Mouse (Mus musculus): ENCODE results near the gene Usp4. TPM values are rescaled to one million over a fixed set of nuclear protein-coding genes. Genes with fewer than 3 reads are reported as not detected.

The Usp4 gene
- polyA plus RNA-seq, 1 experiment from 2014 or later: 127 TPM

DNA sequence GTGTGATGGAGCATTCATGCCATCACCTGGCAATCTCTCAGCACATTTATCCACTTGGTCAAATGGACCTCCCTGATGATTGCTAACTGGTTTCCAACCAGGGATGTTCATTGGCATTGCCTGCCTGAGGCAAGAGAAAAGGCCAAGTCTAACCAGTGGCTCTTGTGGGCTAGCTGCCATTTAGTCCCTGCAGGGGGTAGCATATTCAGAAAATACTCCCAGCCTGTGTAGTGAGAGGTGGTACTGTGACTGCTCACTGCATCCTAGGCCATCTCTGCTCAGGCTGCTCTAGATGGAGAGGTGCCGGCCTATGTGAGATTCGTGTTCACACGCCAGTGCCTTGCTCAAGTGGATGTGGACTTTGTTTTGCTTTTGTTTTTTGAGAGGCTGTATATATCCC lies 50.7 kb downstream of the Usp4 start:
- Histone ChIP-seq H3K27me3 (replicated peaks; ENCODE audit: low read depth, poor library complexity, severe bottlenecking) (no peaks in the 10 kb centered on the region), H3K9me3 (no peaks in the 10 kb centered on the region), H3K36me3 (replicated peaks) (peaks cover 13% of the 10 kb centered on the region), H3K4me1 (no peaks in the 10 kb centered on the region; the same call in 1 of the 2 replicates), H3K27ac (replicated peaks) (no peak overlapping the region), H3K4me3 (no peak overlapping the region)
- DNase-seq (ENCODE audit: low spot score): no peak
- WGBS: 86% methylated on average over 3 of the region's 3 CpGs

DNA sequence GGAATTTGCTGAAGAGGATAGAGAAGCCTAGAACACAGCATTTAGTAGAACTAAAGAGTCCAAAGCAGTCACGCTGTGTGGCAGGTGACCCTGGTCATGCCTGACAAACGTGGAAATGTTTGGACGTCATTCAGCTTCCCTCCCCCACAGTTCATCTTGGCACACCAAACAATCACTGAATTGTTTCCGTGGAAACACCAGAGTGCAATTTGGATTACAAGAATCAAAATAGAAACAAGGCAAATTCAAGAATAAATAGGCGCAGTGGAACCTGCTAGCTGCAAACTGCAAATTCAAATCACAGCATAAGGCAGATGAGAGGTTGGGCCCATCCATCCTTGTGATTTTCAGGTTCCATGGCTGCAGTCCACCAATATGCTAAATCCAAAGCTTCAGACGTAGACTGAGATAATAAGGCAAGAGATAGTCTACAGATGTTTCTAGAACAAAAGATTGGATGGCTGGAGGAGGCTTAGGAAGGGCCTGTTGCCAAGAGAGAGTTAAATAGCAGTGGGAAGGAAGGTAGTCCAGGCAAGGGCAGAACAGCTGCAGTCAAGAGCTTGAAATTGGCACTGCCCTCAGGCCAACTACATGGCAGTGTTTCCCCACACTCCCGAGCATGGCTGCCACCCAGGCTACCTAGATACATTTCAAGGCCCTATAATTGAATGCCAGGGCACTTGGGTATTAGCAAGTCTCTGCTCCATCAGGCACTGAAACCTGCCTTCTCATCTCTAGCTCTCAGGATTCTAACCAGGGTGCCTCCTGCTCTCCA lies 53.7 kb downstream of the Usp4 start:
- Histone ChIP-seq H3K27ac (replicated peaks) (no peak overlapping the region), H3K27me3 (replicated peaks; ENCODE audit: low read depth, poor library complexity, severe bottlenecking) (no peaks in the 10 kb centered on the region), H3K4me1 (peaks cover 6% of the 10 kb centered on the region), H3K36me3 (replicated peaks) (no peaks in the 10 kb centered on the region), H3K9me3 (no peaks in the 10 kb centered on the region), H3K4me3 (no peak overlapping the region)
- no peak for DNase-seq (ENCODE audit: low spot score)
- WGBS: 68% methylated on average over 7 of the region's 7 CpGs

DNA sequence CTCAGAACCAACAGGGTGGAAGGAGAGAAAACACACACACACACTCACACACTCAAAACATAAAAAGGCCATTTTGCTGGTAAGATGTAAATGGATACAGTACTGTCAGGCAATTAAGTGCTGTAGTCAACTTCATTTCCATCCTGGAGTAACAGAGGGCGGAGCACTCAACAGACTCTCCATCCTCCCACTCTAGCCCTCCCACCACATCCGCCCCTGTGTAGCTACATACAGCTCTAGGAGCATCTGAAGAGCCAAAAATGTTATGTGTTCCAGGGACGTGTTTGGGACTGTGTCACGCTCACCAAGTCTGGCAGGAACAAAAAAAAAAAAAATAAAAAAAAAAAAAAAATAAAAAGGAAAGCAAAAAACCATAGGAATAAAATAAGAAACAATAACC lies 55.4 kb downstream of the Usp4 start:
- Histone ChIP-seq H3K27ac (replicated peaks) (no peak overlapping the region), H3K36me3 (replicated peaks) (no peaks in the 10 kb centered on the region), H3K9me3 (no peaks in the 10 kb centered on the region), H3K27me3 (replicated peaks; ENCODE audit: low read depth, poor library complexity, severe bottlenecking) (no peaks in the 10 kb centered on the region), H3K4me3 (no peak overlapping the region), H3K4me1 (peaks cover 6% of the 10 kb centered on the region)
- 92% methylated on average over 4 of the region's 4 CpGs for WGBS
- DNase-seq (ENCODE audit: low spot score): no peak

DNA sequence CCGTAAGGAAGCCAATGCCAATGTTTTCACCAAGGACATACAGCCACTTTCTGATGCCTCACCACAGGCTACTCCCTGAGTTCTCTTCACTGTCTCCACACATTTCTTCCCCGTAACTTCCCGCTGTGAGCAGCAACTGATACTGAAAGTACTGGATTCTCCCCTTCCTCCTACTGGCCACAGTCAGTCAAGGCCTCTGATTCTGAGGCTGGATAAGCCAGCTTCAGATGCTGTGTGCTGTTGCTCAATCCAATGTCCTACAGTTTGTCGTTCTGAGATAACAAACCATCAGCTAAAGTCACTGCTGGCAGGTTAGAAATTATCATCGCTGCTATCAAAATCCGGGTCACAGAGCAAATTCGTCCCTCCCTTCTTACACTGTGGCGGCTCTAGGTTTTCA lies 56.8 kb downstream of the Usp4 start:
- DNase-seq (ENCODE audit: low spot score): no peak
- H3K36me3 ChIP-seq (replicated peaks): no peaks in the 10 kb centered on the region
- H3K4me1 ChIP-seq: peaks cover 6% of the 10 kb centered on the region
- WGBS: 84% methylated on average over 8 of the region's 8 CpGs
- H3K27ac ChIP-seq (replicated peaks): no peak overlapping the region
- H3K27me3 ChIP-seq (replicated peaks; ENCODE audit: low read depth, poor library complexity, severe bottlenecking): no peaks in the 10 kb centered on the region
- no peaks in the 10 kb centered on the region for H3K9me3 ChIP-seq
- no peak overlapping the region for H3K4me3 ChIP-seq

DNA sequence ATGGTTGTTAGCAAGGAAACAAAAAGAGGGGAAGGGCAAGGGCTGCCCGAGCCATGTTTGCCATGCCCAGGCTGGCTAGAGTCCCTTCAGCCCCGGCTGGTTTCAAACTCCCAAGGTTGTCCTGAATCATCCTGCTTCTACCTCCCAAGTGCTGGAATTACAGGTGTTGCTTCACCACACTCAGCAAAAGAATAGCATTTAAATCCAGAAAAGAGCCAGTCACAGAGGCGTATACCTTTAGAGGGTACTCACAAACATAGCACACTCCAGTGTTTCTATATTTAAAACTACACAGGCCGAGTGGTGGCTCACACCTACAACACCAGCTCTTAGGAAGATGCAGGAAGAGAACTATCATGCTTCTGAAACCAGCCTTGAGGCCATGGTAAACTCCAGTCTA lies 61.9 kb downstream of the Usp4 start:
- Histone ChIP-seq H3K9me3 (no peaks in the 10 kb centered on the region), H3K27me3 (replicated peaks; ENCODE audit: low read depth, poor library complexity, severe bottlenecking) (no peaks in the 10 kb centered on the region)
- WGBS: 93% methylated on average over 4 of the region's 4 CpGs

DNA sequence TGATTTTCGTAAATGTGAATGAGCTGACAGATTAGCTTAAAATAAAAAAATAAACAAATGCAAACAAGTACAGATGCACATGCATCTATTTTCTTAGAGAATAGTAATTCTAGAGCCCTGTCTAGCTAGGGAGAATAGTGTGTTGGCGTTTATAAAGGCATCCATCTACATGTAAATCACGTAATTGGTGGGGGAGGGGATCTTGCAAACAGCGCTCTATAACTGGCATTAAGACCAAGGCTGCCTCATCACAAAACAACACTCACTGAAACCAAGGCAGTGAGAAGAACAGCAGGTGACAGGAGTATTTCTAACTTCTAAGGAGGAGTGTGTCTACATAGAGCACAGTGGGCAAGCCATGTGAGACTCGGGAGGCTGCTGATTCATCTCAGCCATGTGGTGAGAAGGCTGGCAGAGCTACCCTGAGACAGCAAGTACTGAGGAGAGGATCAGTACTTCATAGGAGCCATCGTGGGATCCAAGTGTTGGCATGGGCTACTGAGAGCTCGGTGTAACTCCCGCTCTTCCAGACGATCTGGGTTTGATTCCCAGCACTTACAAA lies 63.8 kb downstream of the Usp4 start:
- Histone ChIP-seq H3K27me3 (replicated peaks; ENCODE audit: low read depth, poor library complexity, severe bottlenecking) (no peaks in the 10 kb centered on the region), H3K4me1 (no peaks in the 10 kb centered on the region), H3K27ac (replicated peaks) (no peak overlapping the region), H3K4me3 (no peak overlapping the region), H3K36me3 (replicated peaks) (no peaks in the 10 kb centered on the region), H3K9me3 (no peaks in the 10 kb centered on the region)
- no peak for DNase-seq (ENCODE audit: low spot score)
- 78% methylated on average over 9 of the region's 9 CpGs for WGBS

More for the DNA sequence above, 61.9 kb downstream of the Usp4 start:
- H3K27ac ChIP-seq (replicated peaks): no peak overlapping the region
- no peak for DNase-seq (ENCODE audit: low spot score)
- H3K4me3 ChIP-seq: no peak overlapping the region
- H3K36me3 ChIP-seq (replicated peaks): no peaks in the 10 kb centered on the region
- H3K4me1 ChIP-seq: peaks cover 6% of the 10 kb centered on the region; the same call in 1 of the 2 replicates

DNA sequence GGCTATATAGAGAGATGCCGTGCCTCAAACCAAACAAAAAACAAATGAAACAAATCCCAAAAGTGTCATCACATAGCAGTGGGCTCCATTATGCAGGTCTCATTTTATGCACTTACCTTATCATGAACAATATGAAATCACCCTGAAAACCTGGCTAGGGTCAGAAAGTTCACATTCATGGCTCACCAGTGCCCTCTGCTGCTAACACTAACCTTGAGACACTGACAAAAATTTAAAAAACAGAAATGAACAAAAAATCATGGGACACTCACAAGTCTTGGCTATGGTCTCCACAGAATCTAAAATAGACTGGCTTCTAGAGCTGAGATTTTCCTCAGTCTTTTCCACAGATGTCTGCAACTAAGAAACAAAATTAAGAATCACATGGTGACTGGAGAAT lies 64.6 kb downstream of the Usp4 start:
- Histone ChIP-seq H3K27me3 (replicated peaks; ENCODE audit: low read depth, poor library complexity, severe bottlenecking) (no peaks in the 10 kb centered on the region), H3K4me1 (no peaks in the 10 kb centered on the region), H3K4me3 (no peak overlapping the region), H3K27ac (replicated peaks) (no peak overlapping the region), H3K36me3 (replicated peaks) (no peaks in the 10 kb centered on the region), H3K9me3 (no peaks in the 10 kb centered on the region)
- 77% methylated on average over 1 of the region's 1 CpGs for WGBS
- no peak for DNase-seq (ENCODE audit: low spot score)

DNA sequence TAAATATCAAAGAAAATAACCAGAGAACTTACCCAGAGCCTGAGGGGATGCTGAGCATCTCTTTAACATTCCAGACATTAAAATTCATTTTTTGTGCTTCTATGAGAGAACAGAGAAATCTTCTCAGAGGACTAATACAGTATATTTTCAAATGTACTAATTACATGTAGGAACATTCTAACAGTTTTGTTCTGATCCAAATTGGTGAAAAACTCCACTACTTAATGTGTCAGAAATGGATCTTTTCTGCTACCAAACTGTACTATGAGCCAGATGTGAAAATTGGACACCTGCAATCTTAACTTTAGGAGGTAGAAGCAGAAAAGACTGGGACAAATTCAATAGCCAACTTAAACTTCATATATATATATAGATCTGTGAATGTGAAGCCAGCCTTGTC lies 80.7 kb downstream of the Usp4 start, which contains the start of gene Ccdc36:
Gene Ccdc36 (minus strand): TSS at position 101 of the 400 bp plus-strand sequence.
- no peak within 1 kb of the TSS for H3K27ac ChIP-seq (replicated peaks)
- H3K4me3 ChIP-seq: no peak within 1 kb of the TSS
- no peaks in the 10 kb centered on the region for H3K9me3 ChIP-seq
- H3K4me1 ChIP-seq: peaks cover 7% of the 10 kb centered on the region
- no peaks in the 10 kb centered on the region for H3K36me3 ChIP-seq (replicated peaks)
- DNase-seq (ENCODE audit: low spot score): no peak
- no peaks in the 10 kb centered on the region; the same call in 1 of the 2 replicates for H3K27me3 ChIP-seq (replicated peaks; ENCODE audit: low read depth, poor library complexity, severe bottlenecking)

DNA sequence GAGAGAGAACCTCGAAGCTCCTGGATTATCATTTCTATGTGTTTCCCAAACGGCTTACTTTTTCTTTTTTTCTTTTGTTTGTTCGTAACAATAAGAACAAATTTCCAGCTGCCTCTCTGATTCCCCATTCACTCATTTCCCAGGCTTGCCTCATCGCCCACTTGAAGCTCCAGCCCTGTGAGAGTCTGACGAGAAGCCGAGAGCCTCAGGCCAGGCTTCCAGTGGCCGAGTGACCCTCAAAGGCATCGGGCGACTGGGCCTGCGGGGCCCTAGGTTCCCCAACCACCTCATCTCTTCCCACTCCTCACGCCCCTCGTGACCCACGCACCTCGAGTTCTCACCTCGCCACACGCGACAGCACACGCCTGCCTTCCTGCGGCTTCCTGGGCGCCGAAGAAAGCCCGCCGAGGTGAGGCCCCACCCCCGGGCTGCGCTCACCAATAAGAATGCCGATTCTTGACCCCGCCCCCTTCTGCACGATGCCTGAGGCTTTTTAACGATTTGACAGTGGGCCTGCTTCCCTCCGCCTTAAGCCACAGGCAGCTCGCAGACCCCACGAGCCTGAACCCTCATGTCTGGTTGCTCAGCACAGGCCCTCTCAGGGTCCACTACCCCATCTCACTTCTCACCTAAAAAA lies 83.9 kb downstream of the Usp4 start:
- 53% methylated on average over 32 of the region's 32 CpGs for WGBS
- DNase-seq (ENCODE audit: low spot score): peak; percentile 66
- no peaks in the 10 kb centered on the region for H3K36me3 ChIP-seq (replicated peaks)
- H3K4me3 ChIP-seq: peak overlapping the region; percentile 43
- no peaks in the 10 kb centered on the region for H3K9me3 ChIP-seq
- H3K27ac ChIP-seq (replicated peaks): peak overlapping the region; percentile 70
- H3K4me1 ChIP-seq: peaks cover 7% of the 10 kb centered on the region
- no peaks in the 10 kb centered on the region; the same call in 1 of the 2 replicates for H3K27me3 ChIP-seq (replicated peaks; ENCODE audit: low read depth, poor library complexity, severe bottlenecking)

DNA sequence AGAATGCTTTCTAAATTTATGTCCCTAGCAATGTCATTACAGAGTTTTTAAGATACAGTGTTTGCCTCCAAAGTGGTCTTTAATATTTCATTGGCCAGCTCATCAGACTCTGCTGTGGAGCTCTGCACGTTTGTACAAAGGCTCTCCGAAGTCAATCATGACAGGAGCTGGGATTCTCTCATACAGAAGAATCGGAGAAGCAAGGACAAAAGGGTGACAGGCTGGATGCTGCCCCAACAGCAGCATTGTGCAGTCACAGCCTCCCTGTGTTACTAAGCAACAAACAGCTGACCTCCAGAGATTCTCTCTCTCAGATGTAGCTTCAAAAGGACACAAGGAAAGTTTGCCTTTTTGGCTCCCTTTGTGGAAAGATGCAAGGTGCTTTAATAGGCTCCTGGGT lies 88.5 kb downstream of the Usp4 start, which contains the start of gene BC048562:
Gene BC048562 (plus strand): TSS at position 301 of the 400 bp plus-strand sequence.
- 76% methylated on average over 3 of the region's 3 CpGs for WGBS
- no peak for DNase-seq (ENCODE audit: low spot score)
- Histone ChIP-seq H3K27me3 (replicated peaks; ENCODE audit: low read depth, poor library complexity, severe bottlenecking) (no peaks in the 10 kb centered on the region), H3K4me1 (peaks cover 7% of the 10 kb centered on the region), H3K4me3 (no peak within 1 kb of the TSS), H3K36me3 (replicated peaks) (no peaks in the 10 kb centered on the region), H3K9me3 (no peaks in the 10 kb centered on the region), H3K27ac (replicated peaks) (no peak within 1 kb of the TSS)

DNA sequence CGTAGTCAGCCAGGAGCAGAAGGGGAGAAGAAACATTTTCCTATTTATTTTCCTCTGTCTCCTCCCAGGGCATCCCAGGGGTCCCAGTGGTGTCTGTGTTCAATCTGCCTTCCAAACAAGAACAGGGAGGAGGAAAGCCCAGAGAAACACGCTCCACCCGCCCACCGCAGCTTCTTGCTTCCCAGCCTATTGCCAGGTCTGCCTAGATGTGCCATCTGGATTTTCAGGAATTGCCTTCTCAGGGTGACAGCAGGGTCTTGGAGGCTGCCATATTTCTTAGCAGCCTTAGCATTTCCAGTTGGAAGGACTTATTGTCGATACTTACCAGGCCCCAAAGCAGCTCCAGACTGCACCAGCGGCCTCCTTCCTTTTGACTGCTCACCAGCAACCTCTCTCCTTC lies 91.5 kb downstream of the Usp4 start:
- DNase-seq (ENCODE audit: low spot score): no peak
- no peak overlapping the region for H3K27ac ChIP-seq (replicated peaks)
- 84% methylated on average over 6 of the region's 6 CpGs for WGBS
- no peaks in the 10 kb centered on the region for H3K36me3 ChIP-seq (replicated peaks)
- no peaks in the 10 kb centered on the region for H3K27me3 ChIP-seq (replicated peaks; ENCODE audit: low read depth, poor library complexity, severe bottlenecking)
- no peak overlapping the region for H3K4me3 ChIP-seq
- no peaks in the 10 kb centered on the region for H3K4me1 ChIP-seq
- no peaks in the 10 kb centered on the region for H3K9me3 ChIP-seq

DNA sequence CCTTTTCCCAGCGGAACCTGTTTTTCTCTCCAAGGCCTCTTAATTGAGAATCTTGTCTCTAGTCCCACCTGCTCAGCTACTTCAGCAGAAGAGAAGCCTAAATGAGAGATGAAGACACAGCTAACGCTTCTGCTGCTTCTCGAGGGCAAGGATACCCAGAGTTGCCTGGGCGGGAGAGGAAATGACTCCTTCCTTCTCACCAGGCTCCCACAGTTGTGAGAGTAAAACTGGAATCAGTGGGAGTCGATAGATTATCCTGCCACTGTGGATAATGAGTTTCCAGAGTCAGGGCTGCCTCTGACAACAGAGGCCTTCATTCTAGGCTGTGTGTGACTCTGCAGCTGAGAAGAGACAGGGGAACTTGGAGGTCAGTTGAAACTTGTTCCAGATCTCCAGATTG lies 92.8 kb downstream of the Usp4 start:
- Histone ChIP-seq H3K27me3 (replicated peaks; ENCODE audit: low read depth, poor library complexity, severe bottlenecking) (no peaks in the 10 kb centered on the region), H3K36me3 (replicated peaks) (no peaks in the 10 kb centered on the region), H3K27ac (replicated peaks) (no peak overlapping the region), H3K4me1 (no peaks in the 10 kb centered on the region), H3K4me3 (no peak overlapping the region), H3K9me3 (no peaks in the 10 kb centered on the region)
- no peak for DNase-seq (ENCODE audit: low spot score)
- 80% methylated on average over 5 of the region's 5 CpGs for WGBS
